Mouse (Mus musculus): ENCODE measurements around the gene Chchd3. TPM values are rescaled to one million over a fixed set of nuclear protein-coding genes. Genes with fewer than 3 reads are reported as not detected.

The Chchd3 gene
- total RNA-seq, 1 experiment, result 105 TPM

DNA sequence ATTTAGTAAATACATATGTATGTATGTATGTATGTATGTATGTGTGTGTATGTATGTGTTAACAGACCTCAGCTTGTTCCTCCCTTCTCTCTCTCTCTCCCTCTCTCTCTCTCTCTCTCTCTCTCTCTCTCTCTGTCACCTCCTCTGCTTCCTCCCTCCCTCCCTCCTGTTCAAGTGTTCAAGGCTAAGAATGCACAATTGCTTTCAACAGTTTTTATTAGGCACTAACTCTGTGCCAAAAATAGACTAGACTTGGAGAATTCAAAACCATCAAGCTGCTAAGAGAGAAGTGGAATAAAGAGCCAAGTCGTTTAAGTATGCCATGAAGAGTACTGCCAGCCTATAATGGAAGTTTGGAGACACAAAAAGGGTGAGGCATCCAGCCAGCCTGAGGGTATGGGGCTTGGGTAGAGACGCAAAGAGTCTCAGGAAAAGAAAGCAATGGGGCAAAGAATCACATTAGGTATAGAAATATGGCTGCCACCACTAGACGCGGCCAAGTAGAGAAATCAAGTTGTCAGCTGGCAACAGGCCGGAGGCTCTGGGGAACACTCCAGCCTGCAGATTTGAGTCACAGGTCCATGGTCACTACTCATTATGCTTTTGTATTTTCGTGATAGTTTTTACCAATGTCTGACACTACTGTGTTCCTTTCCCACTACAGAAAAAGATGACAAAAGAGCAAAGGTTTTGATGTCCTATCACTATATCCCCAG, 10.2 kb downstream of the Chchd3 start:
- Histone ChIP-seq H3K9me3 (ENCODE audit: control insufficient read depth, insufficient read depth, low read depth, low read length) (no peaks in the 10 kb centered on the region), H3K4me1 (ENCODE audit: control insufficient read depth in 2 of 2, insufficient read depth in 2 of 2, low read length in 2 of 2, poor library complexity in 1 of 2) (no peaks in the 10 kb centered on the region), H3K27ac (ENCODE audit: insufficient read depth, low read depth, low read length, poor library complexity, severe bottlenecking) (no peak overlapping the region), H3K9ac (ENCODE audit: insufficient read depth, low read depth, low read length, poor library complexity, severe bottlenecking) (no peak overlapping the region), H3K36me3 (ENCODE audit: control insufficient read depth, insufficient read depth, low read length, poor library complexity, severe bottlenecking) (peaks cover 16% of the 10 kb centered on the region), H3K4me3 (ENCODE audit: insufficient read depth in 1 of 2, low read depth in 1 of 2, low read length in 2 of 2, poor library complexity in 1 of 2, severe bottlenecking in 1 of 2) (no peak overlapping the region)
- TF ChIP-seq ZC3H11A (IDR thresholded peaks at IDR 0.05; ENCODE audit: borderline replicate concordance, low read depth, low read length) (no peak), CHD2 (IDR thresholded peaks at IDR 0.05; ENCODE audit: low read depth, low read length) (no peak), HCFC1 (IDR thresholded peaks at IDR 0.05; ENCODE audit: borderline replicate concordance, insufficient read depth, low read length) (no peak), MAFK (IDR thresholded peaks at IDR 0.05; ENCODE audit: insufficient read depth, low read depth, low read length) (no peak), ZNF384 (IDR thresholded peaks at IDR 0.05; ENCODE audit: low read depth, low read length) (no peak)
- in situ Hi-C loops (cut with MboI; ENCODE audit: low sequenced_read_pairs in 2 of 2, unreplicated experiment in 2 of 2), result no loop called here
- DNase-seq (ENCODE audit: low read depth, low spot score), result no peak

DNA sequence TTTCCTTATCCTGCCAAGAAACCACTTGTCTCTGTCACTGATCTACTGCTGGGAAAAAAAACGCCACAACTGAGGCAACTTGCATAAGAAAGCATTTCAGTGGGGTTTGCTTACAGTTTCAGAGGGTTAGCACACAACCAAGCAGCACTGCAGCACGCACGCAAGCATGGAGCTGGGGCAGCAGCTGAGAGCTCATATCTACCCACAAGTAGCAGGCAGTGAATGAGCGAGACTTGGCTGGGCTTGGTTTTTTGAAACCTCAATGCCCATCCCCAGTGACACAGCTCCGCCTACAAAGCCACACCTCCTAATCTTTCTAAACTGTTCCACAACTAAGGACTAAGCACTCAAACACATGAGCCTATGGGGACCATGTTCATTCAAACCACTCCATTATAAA, 16.6 kb downstream of the Chchd3 start:
- DNase-seq (ENCODE audit: low read depth, low spot score), result no peak
- H3K4me1 ChIP-seq (ENCODE audit: control insufficient read depth in 2 of 2, insufficient read depth in 2 of 2, low read length in 2 of 2, poor library complexity in 1 of 2), result no peaks in the 10 kb centered on the region
- no peak overlapping the region for H3K27ac ChIP-seq (ENCODE audit: insufficient read depth, low read depth, low read length, poor library complexity, severe bottlenecking)
- in situ Hi-C loops (cut with MboI; ENCODE audit: low sequenced_read_pairs in 2 of 2, unreplicated experiment in 2 of 2), result no loop called here
- H3K36me3 ChIP-seq (ENCODE audit: control insufficient read depth, insufficient read depth, low read length, poor library complexity, severe bottlenecking), result peaks cover 11% of the 10 kb centered on the region; the same call in 1 of the 2 replicates
- no peaks in the 10 kb centered on the region for H3K9me3 ChIP-seq (ENCODE audit: control insufficient read depth, insufficient read depth, low read depth, low read length)
- H3K9ac ChIP-seq (ENCODE audit: insufficient read depth, low read depth, low read length, poor library complexity, severe bottlenecking), result no peak overlapping the region
- H3K4me3 ChIP-seq (ENCODE audit: insufficient read depth in 1 of 2, low read depth in 1 of 2, low read length in 2 of 2, poor library complexity in 1 of 2, severe bottlenecking in 1 of 2), result no peak overlapping the region
- TF ChIP-seq HCFC1 (IDR thresholded peaks at IDR 0.05; ENCODE audit: borderline replicate concordance, insufficient read depth, low read length), result no peak
- TF ChIP-seq MAFK (IDR thresholded peaks at IDR 0.05; ENCODE audit: insufficient read depth, low read depth, low read length), result no peak
- TF ChIP-seq CHD2 (IDR thresholded peaks at IDR 0.05; ENCODE audit: low read depth, low read length), result no peak
- no peak for TF ChIP-seq ZC3H11A (IDR thresholded peaks at IDR 0.05; ENCODE audit: borderline replicate concordance, low read depth, low read length)
- no peak for TF ChIP-seq ZNF384 (IDR thresholded peaks at IDR 0.05; ENCODE audit: low read depth, low read length)

DNA sequence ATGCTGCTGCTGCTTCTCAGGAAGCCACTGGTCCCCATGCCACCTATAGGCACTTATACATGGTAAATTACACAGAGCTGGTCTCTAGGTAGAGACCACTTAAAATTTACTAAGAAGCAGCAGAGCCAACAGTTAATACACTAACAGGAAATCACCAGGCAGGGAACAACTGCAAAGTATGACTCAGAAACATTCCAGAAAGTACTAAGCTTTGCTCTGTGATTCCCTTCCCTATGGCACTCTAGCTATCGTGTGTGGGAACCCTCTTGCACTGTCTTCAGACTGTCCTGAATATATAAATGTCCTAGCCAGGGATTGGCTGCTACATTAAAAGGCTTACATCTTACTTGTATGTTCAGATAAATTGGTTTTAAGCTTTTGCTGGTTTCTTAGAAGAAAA, 17.2 kb downstream of the Chchd3 start:
- H3K4me3 ChIP-seq (ENCODE audit: insufficient read depth in 1 of 2, low read depth in 1 of 2, low read length in 2 of 2, poor library complexity in 1 of 2, severe bottlenecking in 1 of 2), result no peak overlapping the region
- no peaks in the 10 kb centered on the region for H3K9me3 ChIP-seq (ENCODE audit: control insufficient read depth, insufficient read depth, low read depth, low read length)
- no peak overlapping the region for H3K27ac ChIP-seq (ENCODE audit: insufficient read depth, low read depth, low read length, poor library complexity, severe bottlenecking)
- H3K36me3 ChIP-seq (ENCODE audit: control insufficient read depth, insufficient read depth, low read length, poor library complexity, severe bottlenecking), result peaks cover 7% of the 10 kb centered on the region; the same call in 1 of the 2 replicates
- no peak for DNase-seq (ENCODE audit: low read depth, low spot score)
- in situ Hi-C loops (cut with MboI; ENCODE audit: low sequenced_read_pairs in 2 of 2, unreplicated experiment in 2 of 2), result no loop called here
- H3K4me1 ChIP-seq (ENCODE audit: control insufficient read depth in 2 of 2, insufficient read depth in 2 of 2, low read length in 2 of 2, poor library complexity in 1 of 2), result no peaks in the 10 kb centered on the region
- TF ChIP-seq CHD2 (IDR thresholded peaks at IDR 0.05; ENCODE audit: low read depth, low read length) (no peak), HCFC1 (IDR thresholded peaks at IDR 0.05; ENCODE audit: borderline replicate concordance, insufficient read depth, low read length) (no peak), ZNF384 (IDR thresholded peaks at IDR 0.05; ENCODE audit: low read depth, low read length) (no peak), MAFK (IDR thresholded peaks at IDR 0.05; ENCODE audit: insufficient read depth, low read depth, low read length) (no peak), ZC3H11A (IDR thresholded peaks at IDR 0.05; ENCODE audit: borderline replicate concordance, low read depth, low read length) (no peak)
- no peak overlapping the region for H3K9ac ChIP-seq (ENCODE audit: insufficient read depth, low read depth, low read length, poor library complexity, severe bottlenecking)

DNA sequence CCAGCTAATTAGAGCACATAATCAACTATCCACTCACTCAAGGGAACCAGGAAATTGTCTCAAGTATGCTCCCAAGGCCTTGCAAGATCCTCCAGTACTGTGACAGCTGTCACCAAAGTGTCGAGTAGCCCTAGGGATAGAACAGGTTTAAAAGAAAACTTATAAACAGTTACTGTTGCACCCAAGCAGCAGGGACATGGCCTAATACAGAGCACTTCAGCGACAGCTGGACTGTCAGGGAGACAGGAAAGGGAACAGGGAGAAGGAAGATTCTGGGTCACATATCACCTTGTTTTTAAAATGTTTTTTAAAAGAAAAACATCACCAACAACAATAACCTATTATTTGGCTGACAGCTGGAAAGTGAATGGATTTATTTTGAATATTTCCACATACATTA, 18.1 kb downstream of the Chchd3 start:
- no peaks in the 10 kb centered on the region for H3K4me1 ChIP-seq (ENCODE audit: control insufficient read depth in 2 of 2, insufficient read depth in 2 of 2, low read length in 2 of 2, poor library complexity in 1 of 2)

More for the DNA sequence above, 18.1 kb downstream of the Chchd3 start:
- Histone ChIP-seq H3K9me3 (ENCODE audit: control insufficient read depth, insufficient read depth, low read depth, low read length) (no peaks in the 10 kb centered on the region), H3K27ac (ENCODE audit: insufficient read depth, low read depth, low read length, poor library complexity, severe bottlenecking) (no peak overlapping the region), H3K9ac (ENCODE audit: insufficient read depth, low read depth, low read length, poor library complexity, severe bottlenecking) (no peak overlapping the region), H3K4me3 (ENCODE audit: insufficient read depth in 1 of 2, low read depth in 1 of 2, low read length in 2 of 2, poor library complexity in 1 of 2, severe bottlenecking in 1 of 2) (no peak overlapping the region), H3K36me3 (ENCODE audit: control insufficient read depth, insufficient read depth, low read length, poor library complexity, severe bottlenecking) (peaks cover 6% of the 10 kb centered on the region; the same call in 1 of the 2 replicates)
- in situ Hi-C loops (cut with MboI; ENCODE audit: low sequenced_read_pairs in 2 of 2, unreplicated experiment in 2 of 2), result no loop called here
- DNase-seq (ENCODE audit: low read depth, low spot score), result no peak
- TF ChIP-seq MAFK (IDR thresholded peaks at IDR 0.05; ENCODE audit: insufficient read depth, low read depth, low read length), result no peak
- TF ChIP-seq ZC3H11A (IDR thresholded peaks at IDR 0.05; ENCODE audit: borderline replicate concordance, low read depth, low read length), result no peak
- TF ChIP-seq HCFC1 (IDR thresholded peaks at IDR 0.05; ENCODE audit: borderline replicate concordance, insufficient read depth, low read length), result no peak
- TF ChIP-seq ZNF384 (IDR thresholded peaks at IDR 0.05; ENCODE audit: low read depth, low read length), result no peak
- TF ChIP-seq CHD2 (IDR thresholded peaks at IDR 0.05; ENCODE audit: low read depth, low read length), result no peak
